Mouse (Mus musculus): ENCODE measurements at regions not wholly inside any gene's neighbourhood (a gene's known extent, or its start where the extent isn't known, plus 50 kb on each side); places are given as distances from the start of the nearest gene placed in this dataset.
A peak's percentile ranks its signal among the peaks of the same experiment; 100 is the strongest.

DNA sequence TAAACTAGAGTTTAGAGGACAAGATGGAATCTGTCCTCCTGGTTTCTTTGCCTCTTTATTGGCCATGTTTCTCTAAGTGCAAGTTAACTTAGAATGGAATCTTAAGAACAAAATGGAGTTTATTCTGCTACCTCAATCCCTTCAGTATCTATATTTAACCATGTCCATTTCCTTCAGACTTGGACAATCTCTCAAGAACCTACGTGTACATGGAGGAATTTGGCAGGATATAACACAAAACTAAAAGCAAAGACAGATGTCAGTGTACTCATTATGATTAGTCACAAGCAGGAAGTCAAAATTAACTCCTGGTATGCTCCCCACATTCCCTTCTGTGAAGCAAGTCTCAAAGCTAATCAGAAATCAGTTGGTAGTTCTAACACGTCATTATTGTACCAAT is 164.3 kb upstream of the Col3a1 start:
- Histone ChIP-seq H3K4me2 (replicated peaks; ENCODE audit: low read depth, low read length, severe bottlenecking) (no peak overlapping the region), H3K4me3 (replicated peaks; ENCODE audit: low read length) (no peak overlapping the region), H3K4me1 (ENCODE audit: control insufficient read depth, insufficient read depth, low read length) (no peaks in the 10 kb centered on the region), H3K9me3 (ENCODE audit: control insufficient read depth, low read length) (no peaks in the 10 kb centered on the region), H3K27ac (replicated peaks; ENCODE audit: low read depth, low read length) (no peak overlapping the region), H3K27me3 (ENCODE audit: control insufficient read depth, insufficient read depth, low read length) (no peaks in the 10 kb centered on the region), H3K9ac (ENCODE audit: low read depth, low read length, severe bottlenecking) (no peak overlapping the region), H3K36me3 (ENCODE audit: control insufficient read depth, insufficient read depth, low read length) (no peaks in the 10 kb centered on the region)
- no peak for ATAC-seq (ENCODE audit: low FRiP score, low read depth)
- WGBS = 38% methylated on average over 2 of the region's 2 CpGs
- TF ChIP-seq POLR2A (IDR thresholded peaks at IDR 0.05; ENCODE audit: borderline replicate concordance, extremely low read depth, insufficient read depth, insufficient read length) = no peak
- peak; percentile 5 for DNase-seq (ENCODE audit: low spot score)

DNA sequence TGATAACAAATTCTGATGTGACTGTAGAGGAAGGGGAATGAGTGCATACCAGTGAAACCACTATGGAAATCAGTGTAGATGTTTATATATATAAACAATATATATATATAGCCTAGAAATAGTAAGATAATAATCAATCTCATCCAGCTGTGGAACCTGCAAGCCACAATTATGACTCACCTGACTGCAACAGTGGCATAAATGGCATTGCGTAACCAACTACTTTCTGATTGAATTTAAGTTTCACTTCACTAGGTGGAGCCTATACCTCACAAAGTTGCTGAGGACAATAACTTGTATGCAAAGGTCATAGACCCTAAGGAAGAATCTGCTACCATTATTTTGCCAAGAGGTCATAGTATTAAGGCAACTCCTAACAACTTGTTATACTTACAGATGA is 129.7 kb upstream of the Col3a1 start:
- ATAC-seq (ENCODE audit: low FRiP score, low read depth) = no peak
- 93% methylated on average over 1 of the region's 1 CpGs for WGBS
- H3K4me3 ChIP-seq (replicated peaks; ENCODE audit: low read length) = no peak overlapping the region

DNA sequence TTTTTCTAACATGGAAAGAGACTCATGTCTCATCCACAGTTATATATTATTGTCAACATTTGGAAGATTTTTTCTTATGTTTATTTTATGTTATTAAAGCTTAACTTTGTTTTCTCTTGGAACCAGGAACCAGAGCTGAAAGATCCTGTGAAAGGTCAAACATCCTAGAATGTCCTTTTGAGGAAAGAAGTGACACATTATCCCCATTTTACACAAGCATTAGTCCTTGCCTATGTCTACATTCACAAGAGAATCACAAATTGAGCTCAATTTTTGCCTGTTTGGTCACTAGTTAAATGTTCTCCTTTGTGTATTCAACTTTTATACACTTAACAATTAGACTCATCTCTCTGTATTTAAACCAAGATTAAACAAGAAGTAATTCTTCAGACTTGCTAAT is 126.0 kb upstream of the Col3a1 start:
- no peaks in the 10 kb centered on the region for H3K9me3 ChIP-seq (ENCODE audit: control insufficient read depth, low read length)
- no peak overlapping the region for H3K4me3 ChIP-seq (replicated peaks; ENCODE audit: low read length)
- H3K4me2 ChIP-seq (replicated peaks; ENCODE audit: low read depth, low read length, severe bottlenecking) = no peak overlapping the region
- H3K36me3 ChIP-seq (ENCODE audit: control insufficient read depth, insufficient read depth, low read length) = no peaks in the 10 kb centered on the region
- no peaks in the 10 kb centered on the region for H3K27me3 ChIP-seq (ENCODE audit: control insufficient read depth, insufficient read depth, low read length)
- H3K27ac ChIP-seq (replicated peaks; ENCODE audit: low read depth, low read length) = no peak overlapping the region
- ATAC-seq (ENCODE audit: low FRiP score, low read depth) = no peak
- DNase-seq (ENCODE audit: low spot score) = no peak
- no peak overlapping the region for H3K9ac ChIP-seq (ENCODE audit: low read depth, low read length, severe bottlenecking)
- TF ChIP-seq POLR2A (IDR thresholded peaks at IDR 0.05; ENCODE audit: borderline replicate concordance, extremely low read depth, insufficient read depth, insufficient read length) = no peak
- no peaks in the 10 kb centered on the region for H3K4me1 ChIP-seq (ENCODE audit: control insufficient read depth, insufficient read depth, low read length)

More for the DNA sequence above, 129.7 kb upstream of the Col3a1 start:
- H3K4me1 ChIP-seq (ENCODE audit: control insufficient read depth, insufficient read depth, low read length) = no peaks in the 10 kb centered on the region
- no peak for DNase-seq (ENCODE audit: low spot score)
- no peaks in the 10 kb centered on the region for H3K36me3 ChIP-seq (ENCODE audit: control insufficient read depth, insufficient read depth, low read length)
- no peak for TF ChIP-seq POLR2A (IDR thresholded peaks at IDR 0.05; ENCODE audit: borderline replicate concordance, extremely low read depth, insufficient read depth, insufficient read length)
- no peak overlapping the region for H3K4me2 ChIP-seq (replicated peaks; ENCODE audit: low read depth, low read length, severe bottlenecking)
- no peaks in the 10 kb centered on the region for H3K27me3 ChIP-seq (ENCODE audit: control insufficient read depth, insufficient read depth, low read length)
- H3K9me3 ChIP-seq (ENCODE audit: control insufficient read depth, low read length) = no peaks in the 10 kb centered on the region
- no peak overlapping the region for H3K27ac ChIP-seq (replicated peaks; ENCODE audit: low read depth, low read length)
- no peak overlapping the region for H3K9ac ChIP-seq (ENCODE audit: low read depth, low read length, severe bottlenecking)

DNA sequence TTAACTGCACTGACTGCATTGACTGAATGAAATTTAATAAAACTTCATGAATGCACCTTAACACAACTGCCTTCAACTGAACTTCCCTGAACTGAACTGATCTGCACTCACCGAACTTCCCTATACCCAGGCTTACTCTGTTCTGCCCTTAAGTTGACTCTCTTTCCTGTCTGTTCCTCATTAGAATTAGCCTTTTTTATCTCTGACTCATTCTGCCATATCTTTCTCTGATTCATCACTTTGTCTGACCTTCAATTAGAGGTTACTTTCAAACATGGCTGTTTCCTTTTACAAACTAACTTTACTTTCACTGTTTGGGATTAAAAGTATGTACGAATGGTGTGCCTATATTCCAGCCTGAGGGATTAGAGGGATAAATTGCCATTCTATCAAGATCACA is 103.4 kb upstream of the Col3a1 start:
- no peak for ATAC-seq (ENCODE audit: low FRiP score, low read depth)

DNA sequence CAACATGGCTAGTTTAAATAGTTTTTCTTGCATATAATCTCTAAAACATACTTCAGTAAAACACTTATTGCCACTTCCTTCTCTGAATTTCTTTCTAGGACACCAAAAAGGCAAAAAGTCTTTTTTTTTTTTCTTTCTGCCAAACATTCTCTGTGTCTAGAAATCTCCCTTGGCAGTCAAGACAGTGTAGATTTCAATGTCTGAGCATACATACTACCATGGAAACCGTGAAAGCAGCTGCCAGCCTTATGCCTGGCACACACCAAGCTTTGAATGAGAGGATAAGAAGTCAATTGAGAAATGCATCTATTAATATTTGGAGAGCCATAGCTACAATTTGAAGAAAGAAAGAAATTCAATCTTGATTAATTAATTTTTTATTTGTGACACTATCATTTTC is 95.1 kb upstream of the Col3a1 start:
- Histone ChIP-seq H3K36me3 (ENCODE audit: control insufficient read depth, insufficient read depth, low read length) (no peaks in the 10 kb centered on the region), H3K4me1 (ENCODE audit: control insufficient read depth, insufficient read depth, low read length) (no peaks in the 10 kb centered on the region), H3K4me3 (replicated peaks; ENCODE audit: low read length) (no peak overlapping the region), H3K9me3 (ENCODE audit: control insufficient read depth, low read length) (no peaks in the 10 kb centered on the region), H3K27me3 (ENCODE audit: control insufficient read depth, insufficient read depth, low read length) (no peaks in the 10 kb centered on the region), H3K27ac (replicated peaks; ENCODE audit: low read depth, low read length) (no peak overlapping the region), H3K4me2 (replicated peaks; ENCODE audit: low read depth, low read length, severe bottlenecking) (no peak overlapping the region), H3K9ac (ENCODE audit: low read depth, low read length, severe bottlenecking) (no peak overlapping the region)
- WGBS = 80% methylated on average over 1 of the region's 1 CpGs
- ATAC-seq (ENCODE audit: low FRiP score, low read depth) = no peak
- TF ChIP-seq POLR2A (IDR thresholded peaks at IDR 0.05; ENCODE audit: borderline replicate concordance, extremely low read depth, insufficient read depth, insufficient read length) = no peak
- no peak for DNase-seq (ENCODE audit: low spot score)

More for the DNA sequence above, 103.4 kb upstream of the Col3a1 start:
- H3K27ac ChIP-seq (replicated peaks; ENCODE audit: low read depth, low read length) = no peak overlapping the region
- no peaks in the 10 kb centered on the region for H3K4me1 ChIP-seq (ENCODE audit: control insufficient read depth, insufficient read depth, low read length)
- 77% methylated on average over 2 of the region's 2 CpGs for WGBS
- TF ChIP-seq POLR2A (IDR thresholded peaks at IDR 0.05; ENCODE audit: borderline replicate concordance, extremely low read depth, insufficient read depth, insufficient read length) = no peak
- no peak overlapping the region for H3K9ac ChIP-seq (ENCODE audit: low read depth, low read length, severe bottlenecking)
- DNase-seq (ENCODE audit: low spot score) = no peak
- H3K4me3 ChIP-seq (replicated peaks; ENCODE audit: low read length) = no peak overlapping the region
- no peaks in the 10 kb centered on the region for H3K9me3 ChIP-seq (ENCODE audit: control insufficient read depth, low read length)
- no peaks in the 10 kb centered on the region for H3K27me3 ChIP-seq (ENCODE audit: control insufficient read depth, insufficient read depth, low read length)
- no peaks in the 10 kb centered on the region for H3K36me3 ChIP-seq (ENCODE audit: control insufficient read depth, insufficient read depth, low read length)
- no peak overlapping the region for H3K4me2 ChIP-seq (replicated peaks; ENCODE audit: low read depth, low read length, severe bottlenecking)
